Mouse (Mus musculus): ENCODE measurements around the gene Plekhh2. TPM values are rescaled to one million over a fixed set of nuclear protein-coding genes. Genes with fewer than 3 reads are reported as not detected.
"Not testable (repeated sequence)": the region's sequence is repeated elsewhere in the genome, so short reads cannot be mapped to it uniquely, and the experiment has no call there.

Plekhh2 gene
- polyA plus RNA-seq, 1 experiment from 2014 or later, result 3.4 TPM

DNA sequence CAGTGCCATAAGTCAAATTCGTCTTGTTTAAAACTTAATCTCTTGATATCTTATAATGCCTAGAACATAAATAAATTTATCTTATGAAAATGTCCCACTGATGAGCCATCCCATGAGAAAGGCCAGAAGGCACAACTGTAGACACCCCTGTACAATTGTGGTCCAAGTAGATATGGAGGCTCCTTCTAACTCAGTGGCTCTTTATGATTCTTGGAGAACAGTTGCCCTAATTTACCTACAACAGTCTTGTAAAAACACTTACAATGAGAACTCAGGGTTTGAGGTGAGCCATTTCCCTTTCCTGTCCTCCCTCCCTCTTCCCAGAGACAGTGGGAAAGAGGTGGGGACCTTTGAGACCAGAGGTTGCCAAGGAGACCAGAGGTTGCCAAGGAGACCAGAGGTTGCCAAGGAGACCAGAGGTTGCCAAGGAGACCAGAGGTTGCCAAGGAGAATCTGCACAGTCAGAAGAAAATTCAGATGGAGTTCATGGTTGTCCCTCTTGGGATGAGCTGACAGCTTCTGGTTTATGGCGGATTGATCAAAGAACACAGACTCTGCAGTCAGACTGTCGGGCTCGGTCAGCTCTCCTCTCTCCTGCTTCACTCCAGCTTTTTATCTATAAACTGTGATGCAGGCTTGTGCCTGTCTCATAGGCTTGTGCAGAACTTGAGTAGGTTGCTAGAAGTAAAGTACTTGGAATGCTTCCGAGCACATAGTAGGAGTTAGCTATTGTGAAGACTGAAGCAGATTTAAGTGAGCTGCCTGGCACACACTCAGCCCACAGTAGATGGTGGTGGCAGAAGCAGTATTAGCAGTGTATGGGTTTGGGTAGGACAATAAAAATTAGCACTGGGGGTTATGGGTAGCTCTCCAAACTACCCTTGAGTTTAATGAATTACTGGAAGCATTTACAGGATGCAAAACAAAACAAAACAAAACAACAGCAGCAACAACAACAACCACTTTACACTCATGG is 39.5 kb downstream of the Plekhh2 start:
- H3K4me1 ChIP-seq (replicated peaks; ENCODE audit: control insufficient read depth, insufficient read depth, low read length), result peaks cover 8% of the 10 kb centered on the region; the same call in 1 of the 2 replicates
- peak overlapping the region; percentile 58; the same call in 1 of the 2 replicates for H3K27ac ChIP-seq (ENCODE audit: low read depth, low read length)
- no peaks in the 10 kb centered on the region for H3K27me3 ChIP-seq (ENCODE audit: control insufficient read depth, insufficient read depth, low read length)
- H3K4me2 ChIP-seq (replicated peaks; ENCODE audit: low read depth, low read length), result 0 out of 2 replicates have a peak overlapping the region, but pooled peaks have one; percentile 4
- ATAC-seq (ENCODE audit: low FRiP score) (peak; percentile 92), DNase-seq (ENCODE audit: low spot score) (peak; percentile 69)
- no peaks in the 10 kb centered on the region for H3K36me3 ChIP-seq (ENCODE audit: control insufficient read depth, insufficient read depth, low read length)
- H3K9ac ChIP-seq (ENCODE audit: low read depth, low read length), result no peak overlapping the region
- WGBS, result 44% methylated on average over 5 of the region's 5 CpGs
- no peaks in the 10 kb centered on the region for H3K9me3 ChIP-seq (ENCODE audit: control insufficient read depth, low read length)
- H3K4me3 ChIP-seq (ENCODE audit: low read depth, low read length), result no peak overlapping the region

DNA sequence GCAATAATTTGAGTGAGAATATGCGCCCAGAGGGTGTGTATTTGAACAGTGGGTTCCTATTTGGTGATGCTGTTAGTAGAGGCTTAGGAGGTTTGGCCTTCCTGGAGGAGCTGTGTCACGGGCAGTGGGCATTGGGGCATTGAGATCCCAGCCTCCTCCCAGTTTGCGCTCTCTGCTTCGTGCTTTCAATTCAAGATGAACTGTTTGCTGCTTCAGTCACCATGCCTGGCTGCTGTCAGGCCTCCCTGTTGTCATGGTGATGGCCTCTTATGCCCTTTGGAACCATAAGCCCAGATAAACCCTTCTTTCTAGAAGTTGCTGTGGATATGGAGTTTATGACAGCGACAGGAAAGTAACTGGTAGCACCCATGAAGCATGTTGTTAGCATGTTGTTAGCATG is 40.5 kb downstream of the Plekhh2 start:
- H3K36me3 ChIP-seq (ENCODE audit: control insufficient read depth, insufficient read depth, low read length), result no peaks in the 10 kb centered on the region
- WGBS, result 32% methylated on average over 5 of the region's 5 CpGs
- H3K9me3 ChIP-seq (ENCODE audit: control insufficient read depth, low read length), result no peaks in the 10 kb centered on the region
- no peaks in the 10 kb centered on the region for H3K27me3 ChIP-seq (ENCODE audit: control insufficient read depth, insufficient read depth, low read length)
- ATAC-seq (ENCODE audit: low FRiP score), result peak; percentile 18
- H3K4me2 ChIP-seq (replicated peaks; ENCODE audit: low read depth, low read length), result no peak overlapping the region; the same call in 1 of the 2 replicates
- H3K4me3 ChIP-seq (ENCODE audit: low read depth, low read length), result no peak overlapping the region
- H3K9ac ChIP-seq (ENCODE audit: low read depth, low read length), result no peak overlapping the region
- H3K27ac ChIP-seq (ENCODE audit: low read depth, low read length), result peak overlapping the region; percentile 27; the same call in 1 of the 2 replicates
- peaks cover 8% of the 10 kb centered on the region; the same call in 1 of the 2 replicates for H3K4me1 ChIP-seq (replicated peaks; ENCODE audit: control insufficient read depth, insufficient read depth, low read length)
- peak; percentile 60 for DNase-seq (ENCODE audit: low spot score)

- not testable (repeated sequence) for H3K4me3 ChIP-seq (ENCODE audit: low read depth, low read length); ATAC-seq (ENCODE audit: low FRiP score); H3K36me3 ChIP-seq (ENCODE audit: control insufficient read depth, insufficient read depth, low read length); H3K27ac ChIP-seq (ENCODE audit: low read depth, low read length); H3K9me3 ChIP-seq (ENCODE audit: control insufficient read depth, low read length); H3K9ac ChIP-seq (ENCODE audit: low read depth, low read length); DNase-seq (ENCODE audit: low spot score); H3K27me3 ChIP-seq (ENCODE audit: control insufficient read depth, insufficient read depth, low read length); H3K4me2 ChIP-seq (replicated peaks; ENCODE audit: low read depth, low read length); H3K4me1 ChIP-seq (replicated peaks; ENCODE audit: control insufficient read depth, insufficient read depth, low read length)
Observed at GRCm38 (mm10) chr17:84564264-84564663, 52.6 kb downstream of the Plekhh2 start.

- WGBS, result 93% methylated on average over 6 of the region's 6 CpGs
- Histone ChIP-seq H3K4me2 (replicated peaks; ENCODE audit: low read depth, low read length) (no peak overlapping the region), H3K4me3 (ENCODE audit: low read depth, low read length) (no peak overlapping the region), H3K36me3 (ENCODE audit: control insufficient read depth, insufficient read depth, low read length) (no peaks in the 10 kb centered on the region), H3K27me3 (ENCODE audit: control insufficient read depth, insufficient read depth, low read length) (no peaks in the 10 kb centered on the region), H3K4me1 (replicated peaks; ENCODE audit: control insufficient read depth, insufficient read depth, low read length) (no peaks in the 10 kb centered on the region), H3K9me3 (ENCODE audit: control insufficient read depth, low read length) (no peaks in the 10 kb centered on the region), H3K9ac (ENCODE audit: low read depth, low read length) (no peak overlapping the region), H3K27ac (ENCODE audit: low read depth, low read length) (no peak overlapping the region)
- DNase-seq (ENCODE audit: low spot score), result no peak
- ATAC-seq (ENCODE audit: low FRiP score), result no peak
Observed at GRCm38 (mm10) chr17:84565762-84566161, 54.1 kb downstream of the Plekhh2 start.

DNA sequence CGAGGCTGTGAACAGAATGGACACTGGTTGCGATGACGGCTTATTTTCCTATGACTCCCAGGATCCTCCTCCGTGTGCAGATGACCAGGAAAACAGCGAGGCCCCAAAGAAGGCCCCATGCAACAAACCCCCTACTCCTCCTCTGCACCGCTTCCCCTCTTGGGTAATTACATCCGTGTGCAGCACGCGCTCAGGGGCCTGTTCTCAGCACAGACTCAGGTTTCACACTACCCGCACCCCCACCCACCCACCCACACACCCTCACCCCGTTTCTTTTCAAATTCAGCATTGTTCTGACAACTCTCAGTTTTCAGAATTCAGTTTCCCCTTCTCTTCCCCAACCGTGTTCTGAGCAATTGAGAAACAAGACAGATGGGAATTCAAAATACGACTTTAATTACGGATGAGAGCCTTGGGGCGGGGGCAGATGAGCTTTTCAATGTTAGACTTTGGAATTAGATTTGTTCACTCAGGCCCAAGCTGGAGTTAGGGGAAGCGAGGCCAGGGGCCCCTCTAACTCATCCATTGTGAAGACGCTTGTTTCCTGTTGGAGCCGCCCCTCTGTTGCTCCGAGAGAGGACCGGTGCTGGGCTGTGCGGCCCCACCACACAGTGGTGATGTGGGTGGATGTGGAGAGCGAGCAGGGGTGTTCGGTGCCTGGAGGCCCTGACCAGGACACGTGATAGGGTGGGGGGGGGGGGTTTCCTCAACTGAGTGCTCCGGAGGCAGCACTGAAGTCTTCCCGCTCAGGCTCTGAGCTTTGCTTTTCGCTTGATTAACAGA is 55.3 kb downstream of the Plekhh2 start:
- Histone ChIP-seq H3K4me2 (replicated peaks; ENCODE audit: low read depth, low read length) (no peak overlapping the region), H3K4me1 (replicated peaks; ENCODE audit: control insufficient read depth, insufficient read depth, low read length) (no peaks in the 10 kb centered on the region), H3K9ac (ENCODE audit: low read depth, low read length) (no peak overlapping the region), H3K27me3 (ENCODE audit: control insufficient read depth, insufficient read depth, low read length) (no peaks in the 10 kb centered on the region), H3K9me3 (ENCODE audit: control insufficient read depth, low read length) (no peaks in the 10 kb centered on the region), H3K4me3 (ENCODE audit: low read depth, low read length) (no peak overlapping the region), H3K36me3 (ENCODE audit: control insufficient read depth, insufficient read depth, low read length) (no peaks in the 10 kb centered on the region), H3K27ac (ENCODE audit: low read depth, low read length) (no peak overlapping the region)
- ATAC-seq (ENCODE audit: low FRiP score) (peak; percentile 86), DNase-seq (ENCODE audit: low spot score) (peak; percentile 45)
- 49% methylated on average over 27 of the region's 27 CpGs for WGBS

DNA sequence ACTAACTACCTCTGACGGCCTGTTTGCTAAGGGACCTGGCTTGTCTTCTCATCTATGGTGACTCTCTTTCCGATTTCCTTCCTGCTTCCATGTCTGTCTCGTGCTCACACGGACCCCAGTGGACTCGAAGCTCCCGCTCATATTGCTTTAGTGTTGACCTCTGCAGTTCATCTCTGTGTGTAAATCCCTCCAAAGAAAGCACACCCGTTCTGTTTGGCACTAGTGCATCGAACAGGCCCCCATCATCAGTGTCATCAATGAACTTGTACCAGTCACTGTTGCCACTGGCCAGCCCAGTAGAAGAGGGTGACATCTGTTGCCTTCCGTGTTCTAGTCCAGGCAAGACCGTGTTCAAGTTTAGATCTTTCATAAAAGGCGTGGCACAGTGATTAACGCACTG is 57.1 kb downstream of the Plekhh2 start:
- H3K9me3 ChIP-seq (ENCODE audit: control insufficient read depth, low read length), result no peaks in the 10 kb centered on the region
- ATAC-seq (ENCODE audit: low FRiP score), result no peak
- DNase-seq (ENCODE audit: low spot score), result no peak
- WGBS, result 91% methylated on average over 12 of the region's 12 CpGs
- H3K4me3 ChIP-seq (ENCODE audit: low read depth, low read length), result no peak overlapping the region
- H3K9ac ChIP-seq (ENCODE audit: low read depth, low read length), result no peak overlapping the region
- no peak overlapping the region for H3K27ac ChIP-seq (ENCODE audit: low read depth, low read length)
- H3K27me3 ChIP-seq (ENCODE audit: control insufficient read depth, insufficient read depth, low read length), result no peaks in the 10 kb centered on the region
- no peaks in the 10 kb centered on the region for H3K4me1 ChIP-seq (replicated peaks; ENCODE audit: control insufficient read depth, insufficient read depth, low read length)
- no peak overlapping the region for H3K4me2 ChIP-seq (replicated peaks; ENCODE audit: low read depth, low read length)
- H3K36me3 ChIP-seq (ENCODE audit: control insufficient read depth, insufficient read depth, low read length), result no peaks in the 10 kb centered on the region

DNA sequence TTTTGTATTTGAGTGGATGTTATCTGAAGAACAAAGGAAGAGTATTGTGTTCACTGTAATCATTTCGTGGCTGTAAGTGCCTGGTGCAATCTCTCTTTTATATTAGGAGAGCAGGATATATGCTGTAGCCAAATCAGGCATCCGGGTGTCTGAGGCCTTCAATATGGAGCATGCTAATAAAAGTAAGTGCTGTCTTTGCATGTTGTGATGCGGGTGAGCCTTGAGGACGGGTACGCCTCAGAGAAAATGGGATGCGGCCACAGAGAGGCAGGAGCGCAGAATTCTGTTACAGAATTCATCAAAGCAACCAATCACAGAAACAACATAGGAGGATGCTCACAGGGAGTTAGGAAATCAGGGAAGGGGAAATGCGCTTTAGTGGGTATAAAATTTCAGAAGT is 58.1 kb downstream of the Plekhh2 start:
- Histone ChIP-seq H3K4me2 (replicated peaks; ENCODE audit: low read depth, low read length) (no peak overlapping the region), H3K36me3 (ENCODE audit: control insufficient read depth, insufficient read depth, low read length) (no peaks in the 10 kb centered on the region), H3K4me3 (ENCODE audit: low read depth, low read length) (no peak overlapping the region), H3K27me3 (ENCODE audit: control insufficient read depth, insufficient read depth, low read length) (no peaks in the 10 kb centered on the region), H3K4me1 (replicated peaks; ENCODE audit: control insufficient read depth, insufficient read depth, low read length) (no peaks in the 10 kb centered on the region), H3K9me3 (ENCODE audit: control insufficient read depth, low read length) (no peaks in the 10 kb centered on the region), H3K27ac (ENCODE audit: low read depth, low read length) (no peak overlapping the region), H3K9ac (ENCODE audit: low read depth, low read length) (no peak overlapping the region)
- DNase-seq (ENCODE audit: low spot score) (no peak), ATAC-seq (ENCODE audit: low FRiP score) (no peak)
- WGBS, result 86% methylated on average over 8 of the region's 8 CpGs

DNA sequence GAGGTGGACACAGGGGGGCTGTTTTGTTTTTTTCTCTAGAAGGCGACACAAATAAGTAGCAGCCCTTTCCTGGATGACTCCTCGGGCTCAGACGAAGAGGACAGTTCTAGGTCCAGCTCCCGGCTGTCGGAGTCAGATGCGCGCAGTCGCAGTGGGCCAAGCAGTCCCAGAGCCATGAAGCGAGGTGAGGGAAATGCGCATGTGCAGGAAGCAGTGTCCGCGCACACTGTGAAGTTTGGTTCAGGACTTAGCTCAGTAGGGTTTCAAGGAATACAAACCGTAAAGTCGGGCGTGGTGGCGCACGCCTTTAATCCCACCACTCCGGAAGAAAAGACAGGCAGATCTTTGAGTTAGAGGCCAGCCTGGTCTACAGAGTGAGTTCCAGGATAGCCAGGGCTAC is 59.9 kb downstream of the Plekhh2 start:
- 84% methylated on average over 18 of the region's 18 CpGs for WGBS
- DNase-seq (ENCODE audit: low spot score), result no peak
- H3K27ac ChIP-seq (ENCODE audit: low read depth, low read length), result no peak overlapping the region

More for the DNA sequence above, 59.9 kb downstream of the Plekhh2 start:
- no peak overlapping the region for H3K4me3 ChIP-seq (ENCODE audit: low read depth, low read length)
- H3K9ac ChIP-seq (ENCODE audit: low read depth, low read length), result no peak overlapping the region
- no peak for ATAC-seq (ENCODE audit: low FRiP score)
- no peaks in the 10 kb centered on the region for H3K36me3 ChIP-seq (ENCODE audit: control insufficient read depth, insufficient read depth, low read length)
- no peaks in the 10 kb centered on the region for H3K4me1 ChIP-seq (replicated peaks; ENCODE audit: control insufficient read depth, insufficient read depth, low read length)
- no peaks in the 10 kb centered on the region for H3K9me3 ChIP-seq (ENCODE audit: control insufficient read depth, low read length)
- no peaks in the 10 kb centered on the region for H3K27me3 ChIP-seq (ENCODE audit: control insufficient read depth, insufficient read depth, low read length)
- no peak overlapping the region for H3K4me2 ChIP-seq (replicated peaks; ENCODE audit: low read depth, low read length)

Measured in hindbrain, embryonic 11.5 days (tissue).